Mouse (Mus musculus): ENCODE data around the gene Osbpl3. TPM values are rescaled to one million over a fixed set of nuclear protein-coding genes. Genes with fewer than 3 reads are reported as not detected.
A peak's percentile ranks its signal among the peaks of the same experiment; 100 is the strongest.

Gene Osbpl3
- polyA plus RNA-seq, 1 experiment from 2014 or later: 5.1 TPM

GRCm38 (mm10) chr6:50362704-50363261 lies 93.2 kb downstream of the Osbpl3 start:
- 79% methylated on average over 4 of the region's 4 CpGs for WGBS
- no peak overlapping the region for H3K4me2 ChIP-seq
- no peak overlapping the region for H3K9ac ChIP-seq
- no peak for ATAC-seq (ENCODE audit: low read depth)
- no peak overlapping the region for H3K27ac ChIP-seq (replicated peaks)
- H3K4me1 ChIP-seq (replicated peaks): peaks cover 18% of the 10 kb centered on the region
- no peaks in the 10 kb centered on the region for H3K27me3 ChIP-seq
- no peaks in the 10 kb centered on the region for H3K36me3 ChIP-seq
- H3K9me3 ChIP-seq: no peaks in the 10 kb centered on the region
- no peak overlapping the region for H3K4me3 ChIP-seq

DNA sequence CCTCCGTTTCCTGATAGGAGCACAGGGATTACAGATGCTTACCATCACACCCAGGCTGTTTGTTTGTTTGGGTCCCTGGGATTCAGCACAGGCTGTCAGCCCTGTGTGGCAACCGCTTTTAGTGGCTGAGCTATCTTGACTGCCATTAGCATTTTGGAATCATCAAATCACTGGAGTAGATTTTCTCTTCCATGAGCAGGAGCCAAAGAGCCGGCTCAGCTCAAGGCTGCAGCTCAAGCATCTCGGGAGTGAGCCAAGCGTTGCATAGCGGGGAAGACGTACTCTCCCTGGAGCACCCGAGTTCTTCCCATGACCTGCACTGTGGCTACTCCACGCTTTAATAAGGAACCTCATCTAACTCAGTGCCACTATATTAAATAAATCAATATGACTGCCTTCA lies 93.8 kb downstream of the Osbpl3 start:
- H3K4me3 ChIP-seq: no peak overlapping the region
- WGBS: 79% methylated on average over 9 of the region's 9 CpGs
- H3K4me2 ChIP-seq: no peak overlapping the region
- H3K36me3 ChIP-seq: no peaks in the 10 kb centered on the region
- no peak overlapping the region for H3K27ac ChIP-seq (replicated peaks)
- no peak overlapping the region for H3K9ac ChIP-seq
- peaks cover 20% of the 10 kb centered on the region for H3K4me1 ChIP-seq (replicated peaks)
- H3K9me3 ChIP-seq: no peaks in the 10 kb centered on the region
- no peaks in the 10 kb centered on the region for H3K27me3 ChIP-seq
- no peak for ATAC-seq (ENCODE audit: low read depth)

- 0 out of 2 replicates have a peak overlapping the region, but pooled peaks have one; percentile 15 for H3K27ac ChIP-seq (replicated peaks)
Measured at GRCm38 (mm10) chr6:50358104-50358679, 97.8 kb downstream of the Osbpl3 start.

DNA sequence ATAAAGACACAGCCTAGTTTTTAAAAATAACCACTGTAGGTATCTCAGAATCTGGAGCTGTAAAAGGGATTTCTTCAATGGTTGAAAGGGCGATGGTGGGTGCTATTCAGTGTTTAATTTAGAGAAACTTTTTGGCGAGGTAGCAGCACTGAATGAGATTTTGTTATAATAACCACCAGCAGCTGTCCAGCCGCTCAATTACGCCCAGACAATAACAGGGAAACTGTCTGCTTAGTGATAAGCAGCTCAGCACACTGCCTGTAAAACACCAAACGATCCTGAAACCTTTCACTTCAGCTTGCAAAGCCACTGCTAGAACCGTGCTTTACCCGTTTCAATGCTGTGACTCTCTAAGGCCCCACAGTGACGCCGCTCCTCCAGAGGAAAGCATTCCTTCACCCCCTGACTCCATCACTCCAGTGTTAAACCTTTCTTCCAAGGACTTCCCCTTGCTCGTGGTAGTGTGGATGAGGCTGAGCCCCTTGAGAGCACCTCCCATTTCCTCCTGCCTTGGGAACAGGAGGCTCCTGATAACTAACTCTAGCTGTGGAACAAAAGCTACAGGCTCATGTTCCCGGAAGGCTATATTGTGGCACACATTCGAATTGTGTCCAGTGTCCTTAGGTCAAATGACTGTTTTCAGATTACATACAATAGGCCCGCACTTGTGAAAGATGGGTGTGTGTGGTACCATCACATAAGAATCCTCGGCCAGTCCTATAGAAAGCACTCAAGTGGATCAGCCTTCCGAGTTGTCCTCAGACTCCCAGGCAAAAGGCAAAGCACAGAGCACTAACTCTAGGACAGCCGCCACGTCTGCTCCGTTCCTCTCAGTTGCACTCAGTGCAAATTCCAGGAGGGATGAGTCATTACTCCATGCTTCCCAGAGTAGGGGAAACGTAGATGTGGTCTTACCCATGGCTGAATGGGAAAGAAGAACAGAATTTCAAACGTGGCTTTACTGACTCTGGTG lies 101.0 kb downstream of the Osbpl3 start:
- Histone ChIP-seq H3K4me2 (no peak overlapping the region), H3K4me1 (replicated peaks) (peaks cover 32% of the 10 kb centered on the region), H3K27ac (replicated peaks) (no peak overlapping the region), H3K36me3 (no peaks in the 10 kb centered on the region), H3K9me3 (no peaks in the 10 kb centered on the region), H3K4me3 (no peak overlapping the region), H3K27me3 (no peaks in the 10 kb centered on the region), H3K9ac (no peak overlapping the region)
- WGBS: 58% methylated on average over 20 of the region's 20 CpGs
- ATAC-seq (ENCODE audit: low read depth): no peak

More at GRCm38 (mm10) chr6:50358104-50358679, 97.8 kb downstream of the Osbpl3 start:
- no peak overlapping the region for H3K4me3 ChIP-seq
- no peaks in the 10 kb centered on the region for H3K27me3 ChIP-seq
- 49% methylated on average over 16 of the region's 16 CpGs for WGBS
- peaks cover 39% of the 10 kb centered on the region for H3K4me1 ChIP-seq (replicated peaks)
- H3K4me2 ChIP-seq: no peak overlapping the region
- no peaks in the 10 kb centered on the region for H3K9me3 ChIP-seq
- H3K36me3 ChIP-seq: no peaks in the 10 kb centered on the region
- peak; percentile 77; the same call in 1 of the 2 replicates for ATAC-seq (ENCODE audit: low read depth)
- H3K9ac ChIP-seq: no peak overlapping the region

DNA sequence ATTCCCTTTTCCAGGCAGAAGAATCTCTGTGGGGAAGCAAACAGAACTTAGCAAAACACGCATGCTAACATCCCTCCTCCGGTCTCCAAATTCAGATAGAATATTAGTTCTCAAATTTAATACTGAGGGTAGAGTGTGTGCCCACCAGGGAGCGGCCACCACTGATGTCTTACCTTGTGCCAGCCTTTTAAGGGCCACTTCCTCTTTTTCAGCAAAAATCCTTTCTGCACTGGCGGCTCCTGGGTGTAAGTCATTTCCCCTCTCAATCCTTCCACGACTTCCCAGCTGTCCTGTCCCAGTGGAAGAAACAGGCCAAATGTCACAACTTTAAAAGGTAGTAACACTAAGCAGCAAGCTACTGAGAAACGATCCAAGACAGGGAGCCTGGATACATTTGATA lies 103.2 kb downstream of the Osbpl3 start:
- H3K36me3 ChIP-seq: no peaks in the 10 kb centered on the region
- H3K4me3 ChIP-seq: no peak overlapping the region
- no peak for ATAC-seq (ENCODE audit: low read depth)
- no peaks in the 10 kb centered on the region for H3K9me3 ChIP-seq
- WGBS: 63% methylated on average over 6 of the region's 6 CpGs
- no peak overlapping the region for H3K4me2 ChIP-seq
- H3K27me3 ChIP-seq: no peaks in the 10 kb centered on the region
- no peak overlapping the region for H3K9ac ChIP-seq
- no peak overlapping the region for H3K27ac ChIP-seq (replicated peaks)
- H3K4me1 ChIP-seq (replicated peaks): peaks cover 21% of the 10 kb centered on the region

DNA sequence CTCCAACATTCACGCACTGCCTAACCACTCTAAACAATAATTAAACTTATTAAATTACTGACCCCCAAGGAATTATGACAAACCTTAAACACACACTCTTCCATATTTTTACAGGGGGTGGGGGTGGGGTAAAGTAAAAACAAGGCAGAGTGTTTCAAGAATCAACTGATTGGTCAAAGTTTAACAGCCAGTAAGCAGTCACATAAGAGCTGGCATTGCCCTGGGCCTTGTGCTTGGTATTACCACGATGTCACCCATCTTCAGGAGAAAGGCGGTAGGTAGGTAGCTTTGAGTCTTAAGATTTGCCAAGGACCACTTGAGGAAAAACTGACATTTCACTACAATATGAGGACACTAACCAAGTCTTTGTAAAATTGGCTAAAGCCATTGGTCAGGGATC lies 105.1 kb downstream of the Osbpl3 start:
- no peak overlapping the region for H3K27ac ChIP-seq (replicated peaks)
- no peak for ATAC-seq (ENCODE audit: low read depth)
- no peak overlapping the region for H3K4me3 ChIP-seq
- H3K4me2 ChIP-seq: no peak overlapping the region
- no peak overlapping the region for H3K9ac ChIP-seq
- WGBS: 86% methylated on average over 3 of the region's 3 CpGs
- H3K9me3 ChIP-seq: no peaks in the 10 kb centered on the region
- H3K27me3 ChIP-seq: no peaks in the 10 kb centered on the region
- no peaks in the 10 kb centered on the region for H3K36me3 ChIP-seq
- peaks cover 15% of the 10 kb centered on the region for H3K4me1 ChIP-seq (replicated peaks)

- Histone ChIP-seq H3K9me3 (no peaks in the 10 kb centered on the region), H3K9ac (no peak overlapping the region), H3K4me1 (replicated peaks) (no peaks in the 10 kb centered on the region), H3K36me3 (no peaks in the 10 kb centered on the region), H3K4me2 (no peak overlapping the region), H3K4me3 (no peak overlapping the region), H3K27me3 (no peaks in the 10 kb centered on the region), H3K27ac (replicated peaks) (no peak overlapping the region)
- 93% methylated on average over 1 of the region's 1 CpGs for WGBS
- no peak for ATAC-seq (ENCODE audit: low read depth)
Measured at GRCm38 (mm10) chr6:50348619-50349018, 107.4 kb downstream of the Osbpl3 start.

- no peak for ATAC-seq (ENCODE audit: low read depth)
- Histone ChIP-seq H3K27ac (replicated peaks) (no peak overlapping the region), H3K27me3 (no peaks in the 10 kb centered on the region), H3K4me3 (no peak overlapping the region), H3K36me3 (no peaks in the 10 kb centered on the region), H3K9ac (no peak overlapping the region), H3K4me2 (no peak overlapping the region), H3K4me1 (replicated peaks) (no peaks in the 10 kb centered on the region), H3K9me3 (no peaks in the 10 kb centered on the region)
- WGBS: 91% methylated on average over 7 of the region's 7 CpGs
Measured at GRCm38 (mm10) chr6:50346204-50346603, 109.8 kb downstream of the Osbpl3 start.

- no peak overlapping the region for H3K4me2 ChIP-seq
- H3K27ac ChIP-seq (replicated peaks): no peak overlapping the region
- no peak overlapping the region for H3K4me3 ChIP-seq
- no peaks in the 10 kb centered on the region for H3K36me3 ChIP-seq
- H3K4me1 ChIP-seq (replicated peaks): no peaks in the 10 kb centered on the region
- H3K9me3 ChIP-seq: no peaks in the 10 kb centered on the region
- no peak for ATAC-seq (ENCODE audit: low read depth)
- H3K9ac ChIP-seq: no peak overlapping the region
- 73% methylated on average over 5 of the region's 5 CpGs for WGBS
- H3K27me3 ChIP-seq: no peaks in the 10 kb centered on the region
Measured at GRCm38 (mm10) chr6:50340226-50340906, 115.6 kb downstream of the Osbpl3 start.

DNA sequence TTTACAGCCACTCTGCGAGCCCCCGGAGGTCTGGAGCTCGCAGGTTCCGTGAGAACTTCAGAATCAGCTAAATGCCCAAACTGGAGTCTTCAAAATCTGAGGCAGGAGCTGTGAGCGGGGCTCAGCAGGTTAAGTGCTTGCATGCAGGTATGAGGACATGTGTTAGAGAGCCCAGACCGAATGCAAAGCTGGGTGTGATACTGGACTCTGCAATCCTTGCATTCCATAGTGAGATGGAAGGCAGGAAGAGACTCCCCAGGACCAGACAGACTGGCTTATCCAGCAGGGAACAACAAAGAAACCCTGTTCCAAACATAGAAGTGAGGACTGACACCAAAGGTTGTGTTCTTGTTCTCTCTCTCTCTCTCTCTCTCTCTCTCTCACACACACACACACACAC lies 118.6 kb downstream of the Osbpl3 start:
- no peaks in the 10 kb centered on the region for H3K27me3 ChIP-seq
- H3K9ac ChIP-seq: no peak overlapping the region
- no peaks in the 10 kb centered on the region for H3K4me1 ChIP-seq (replicated peaks)
- no peaks in the 10 kb centered on the region for H3K36me3 ChIP-seq
- no peaks in the 10 kb centered on the region for H3K9me3 ChIP-seq
- H3K4me3 ChIP-seq: no peak overlapping the region
- WGBS: 80% methylated on average over 6 of the region's 6 CpGs
- H3K27ac ChIP-seq (replicated peaks): no peak overlapping the region
- H3K4me2 ChIP-seq: no peak overlapping the region
- no peak for ATAC-seq (ENCODE audit: low read depth)

- 88% methylated on average over 2 of the region's 2 CpGs for WGBS
- no peaks in the 10 kb centered on the region for H3K9me3 ChIP-seq
- no peak for ATAC-seq (ENCODE audit: low read depth)
- no peaks in the 10 kb centered on the region for H3K4me1 ChIP-seq (replicated peaks)
- no peak overlapping the region for H3K27ac ChIP-seq (replicated peaks)
- H3K36me3 ChIP-seq: no peaks in the 10 kb centered on the region
- H3K27me3 ChIP-seq: no peaks in the 10 kb centered on the region
- no peak overlapping the region for H3K4me2 ChIP-seq
- H3K9ac ChIP-seq: no peak overlapping the region
- no peak overlapping the region for H3K4me3 ChIP-seq
Measured at GRCm38 (mm10) chr6:50336376-50336775, 119.6 kb downstream of the Osbpl3 start.

Data from neural tube, embryonic 13.5 days (tissue).